Mouse (Mus musculus) heart, adult 2 months (tissue): ENCODE data around the gene Ptdss2.

Source experiments
- CTCF ChIP-seq: fragments of 200-600 bp; IDR thresholded peaks from 2 replicates; pipeline ENCODE4 v1.8.1; 2022; ENCODE audit warnings: antibody characterized with exemption, mild to moderate bottlenecking, moderate library complexity
- POLR2A ChIP-seq: fragments of 200-500 bp; IDR thresholded peaks from 2 replicates; pipeline ENCODE4 v1.6.1; 2011; ENCODE audit warnings: mild to moderate bottlenecking, low read depth, low read length, control low read depth; ENCODE audit not compliant: insufficient read depth

DNA sequence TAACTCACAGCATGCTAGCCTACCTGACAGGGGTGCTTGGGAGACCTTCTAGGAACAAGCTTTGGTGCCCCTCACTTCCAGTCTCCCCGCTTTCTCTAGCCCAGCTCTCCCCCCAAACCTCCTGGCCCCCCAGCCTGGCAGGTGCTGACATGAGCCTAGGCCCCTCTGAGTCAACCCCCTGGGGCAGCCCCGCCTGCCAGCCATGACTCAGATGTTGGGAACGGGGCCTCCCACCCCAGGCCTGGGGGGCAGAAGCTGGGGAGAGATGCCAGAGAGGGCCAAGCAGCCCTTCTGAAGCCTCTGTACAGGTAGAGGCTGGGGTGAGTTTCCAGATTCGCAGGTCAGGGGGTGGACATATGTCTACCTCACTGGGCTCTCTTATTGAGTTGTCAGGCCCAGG lies 43.3 kb upstream of the Ptdss2 start:
- no peak for TF ChIP-seq POLR2A
- no peak for TF ChIP-seq CTCF
